Mouse (Mus musculus): ENCODE results near the gene Robo4.

The Robo4 gene

DNA sequence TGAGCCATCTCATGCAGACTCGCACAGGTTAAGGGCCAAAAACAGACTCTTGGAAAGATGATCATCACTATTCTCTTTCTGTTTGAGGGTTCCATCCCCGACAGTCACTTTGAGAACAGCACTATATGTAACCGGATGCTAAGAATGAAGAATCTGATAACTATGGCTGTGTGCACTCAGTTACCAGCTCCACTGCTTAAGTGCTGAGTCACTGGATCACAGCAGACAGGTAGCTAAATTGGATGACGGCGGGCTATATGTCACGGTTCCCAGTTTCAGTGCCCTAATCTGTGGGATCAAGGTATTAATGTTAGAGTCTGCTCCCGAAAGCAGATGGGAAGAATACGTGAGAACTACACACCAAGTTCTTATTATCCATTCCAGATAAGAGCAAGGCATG lies 54.2 kb downstream of the Robo4 start:
- DNase-seq, result no peak

DNA sequence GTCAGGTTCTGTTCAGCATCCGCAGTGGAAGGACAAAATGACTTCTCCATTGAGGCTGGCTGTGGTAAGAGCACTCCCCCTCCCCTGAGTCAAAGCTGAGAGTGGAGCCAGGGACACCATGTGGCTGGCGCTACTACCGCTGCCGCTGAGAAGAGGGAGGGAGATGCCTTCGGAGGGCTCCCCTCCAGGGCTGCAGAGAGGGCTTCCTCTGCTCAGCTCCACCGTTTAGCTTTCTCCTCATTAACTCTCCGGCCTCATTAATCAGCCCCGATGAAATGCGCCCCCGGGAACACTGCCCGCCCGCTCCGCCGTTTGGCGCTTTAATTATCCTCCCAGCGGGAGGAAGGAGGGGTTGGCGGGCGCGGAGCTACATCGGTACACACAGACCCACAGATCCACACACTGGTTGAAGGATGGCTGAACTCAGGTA lies 54.8 kb downstream of the Robo4 start:
- peak; percentile 67 for DNase-seq

DNA sequence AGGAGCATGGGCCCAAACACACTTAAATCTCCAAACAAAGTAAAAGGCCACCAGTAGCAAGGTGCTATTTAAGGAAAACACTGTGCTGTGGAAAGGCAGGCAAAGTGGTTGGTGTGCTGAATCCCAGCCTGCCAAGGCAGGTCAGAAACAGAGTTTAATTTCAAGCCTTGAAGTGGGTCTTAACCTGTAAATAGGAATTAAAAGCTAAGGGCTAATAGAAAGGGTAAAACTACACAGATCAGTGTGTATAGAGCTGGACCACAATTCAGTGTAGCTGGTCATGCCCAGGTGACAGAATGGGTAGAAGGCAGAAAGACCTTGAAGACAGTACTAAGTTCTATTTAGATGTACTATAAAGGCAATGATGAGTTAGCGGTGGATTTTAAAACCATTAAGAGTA lies 55.5 kb downstream of the Robo4 start:
- no peak for DNase-seq

DNA sequence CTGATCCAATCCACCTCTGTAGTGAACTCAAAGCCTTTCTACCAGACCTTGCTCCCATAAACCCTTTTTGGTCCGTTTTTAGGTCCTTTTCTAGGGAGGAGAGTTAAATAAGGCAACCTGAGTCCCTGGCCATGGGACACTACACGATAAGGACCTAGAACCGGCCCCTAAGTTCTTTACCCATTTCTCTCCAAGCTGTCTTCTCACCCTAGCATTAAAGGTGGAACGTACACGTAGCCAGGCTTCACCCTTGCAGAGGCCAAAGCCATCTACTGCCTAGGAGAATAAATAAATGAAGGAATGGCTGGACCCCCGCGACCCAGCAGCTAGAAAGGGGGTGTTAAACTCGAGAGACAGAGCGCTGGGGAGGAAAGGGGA lies 58.0 kb downstream of the Robo4 start:
- DNase-seq, result no peak

DNA sequence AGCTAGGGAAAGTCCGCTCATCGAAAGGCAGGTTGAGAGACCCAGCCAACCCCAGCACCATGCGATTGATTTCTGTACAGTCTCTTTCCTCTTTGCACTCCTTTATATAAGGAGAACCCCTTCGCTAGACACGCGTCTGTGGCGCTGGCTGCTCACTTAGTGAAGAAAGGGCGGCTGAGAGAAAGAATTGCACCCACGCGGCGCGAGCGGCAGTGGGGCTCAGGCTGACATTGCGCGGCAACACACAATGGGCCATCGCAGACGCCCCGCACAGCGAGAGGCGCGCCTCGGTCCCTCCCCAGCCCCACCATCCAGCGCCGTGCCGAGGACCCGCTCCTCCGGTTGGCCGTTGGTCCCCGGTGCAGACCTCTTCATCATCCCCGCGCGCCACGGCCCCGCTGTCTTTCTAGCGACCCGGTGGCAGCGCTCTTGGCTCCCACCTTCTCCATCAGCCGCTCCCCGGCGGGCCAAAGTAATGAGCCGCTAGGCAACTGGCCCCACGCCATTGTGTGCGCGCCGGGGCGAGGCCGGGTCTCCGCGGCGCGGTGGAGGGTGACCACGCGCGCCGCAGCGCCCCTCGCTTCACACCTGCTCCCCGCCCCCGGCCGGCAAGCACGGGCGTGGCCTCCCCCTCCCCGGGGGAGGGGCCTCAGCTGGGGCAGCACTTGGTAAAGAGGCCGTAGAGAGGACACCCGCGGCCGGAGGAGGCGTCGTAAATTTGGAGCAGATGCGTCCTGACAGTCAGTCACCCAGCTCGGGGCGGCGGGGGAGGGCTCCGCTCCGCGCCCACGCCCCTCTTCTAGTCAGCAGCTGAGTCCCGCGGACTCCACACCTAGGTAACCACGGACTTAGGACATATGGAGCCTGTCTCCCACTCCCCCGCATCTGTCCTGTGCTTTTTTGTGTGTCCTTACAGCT lies 58.6 kb downstream of the Robo4 start:
- peak; percentile 43 for DNase-seq

DNA sequence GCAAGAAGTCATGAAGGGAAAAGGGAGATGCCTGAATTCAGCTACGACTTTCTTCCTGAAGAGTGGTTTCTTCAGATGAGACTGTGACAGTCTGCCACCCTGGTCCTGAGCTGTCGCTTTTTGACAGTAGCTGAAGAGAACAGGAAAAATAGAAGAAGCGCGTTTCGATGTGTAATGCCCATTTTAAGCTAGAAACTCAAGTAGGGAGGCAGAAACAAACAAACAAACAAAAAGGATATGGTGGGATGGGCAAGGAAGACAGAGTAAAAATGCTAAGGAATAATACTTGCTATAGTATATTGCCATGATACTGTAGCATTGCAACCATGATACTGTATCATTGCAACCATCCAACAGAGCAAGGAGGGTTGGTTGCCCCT lies 59.3 kb downstream of the Robo4 start:
- DNase-seq, result no peak

DNA sequence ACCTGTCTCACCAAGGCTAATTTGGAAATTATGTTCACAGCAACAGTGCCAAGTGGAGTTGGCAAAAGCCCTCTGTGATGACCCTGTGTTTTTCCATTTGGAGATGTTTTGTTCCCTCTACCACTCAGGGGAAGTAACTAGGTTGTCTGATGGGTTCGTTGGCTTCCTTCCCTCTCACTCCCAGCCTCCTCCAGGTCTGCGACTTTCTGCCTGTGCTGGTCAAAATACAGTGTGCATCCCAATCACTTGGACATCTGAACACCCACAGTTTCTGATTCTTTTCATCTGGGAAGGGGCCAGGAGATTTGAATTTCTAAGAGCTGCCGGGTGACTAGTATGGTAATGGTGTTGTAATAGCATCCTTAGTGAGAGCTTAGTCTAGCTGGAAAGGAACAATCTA lies 59.9 kb downstream of the Robo4 start:
- DNase-seq, result no peak

DNA sequence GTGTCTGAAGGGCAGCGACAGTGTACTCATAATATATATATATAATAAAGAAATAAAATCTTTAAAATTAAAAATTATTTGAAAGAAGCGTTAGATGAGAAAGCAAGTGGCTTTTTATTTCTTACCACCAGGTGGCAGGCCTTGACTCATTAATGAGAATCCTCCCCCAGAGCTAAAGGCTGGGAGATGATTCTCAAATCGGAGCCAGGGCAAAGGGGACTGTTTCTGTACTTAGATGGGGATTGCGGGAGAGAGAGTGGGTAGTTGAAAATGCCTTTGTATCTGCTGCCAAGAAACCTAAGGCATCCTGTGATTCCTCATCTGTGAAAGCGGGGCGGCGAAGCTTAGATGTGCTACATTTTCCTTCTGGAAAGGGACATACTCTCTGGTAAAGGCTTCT lies 61.1 kb downstream of the Robo4 start:
- peak; percentile 43 for DNase-seq

Measured in cerebellum, adult 9-11 months (tissue).